Comparison of ENCODE assay signal across 24 mouse cellular contexts in genomic region chr15:49154026-49154425, GRCm38 (mm10).
A peak's percentile ranks its signal among the peaks of the same experiment; 100 is the strongest.
DNase-seq lines count a peak whose midpoint lies in the region; ATAC-seq and TF ChIP-seq lines count a peak whose summit lies in the region.
"Had no signal": no experiment of that assay in that cellular context is flagged by ENCODE, and none has a peak within 500 bp of the region (broad histone marks: within the 10 kb centered on the region; RNA-seq: fewer than 3 reads in every experiment).

No protein-coding gene starts in this region.

- DNase-seq in ES-CJ7 (ENCODE audit: low read depth, low spot score) (peak; percentile 6), R1 (ENCODE audit: low read depth, low spot score) (peak; percentile 85), ZHBTc4 (ENCODE audit: low read depth, low spot score) (peak; percentile 50)
- no peak for DNase-seq in lung, postnatal 0 days (ENCODE audit: low spot score)
- DNase-seq in urinary bladder, adult 18-20 months (ENCODE audit: low spot score in 2 of 2): no peak
- DNase-seq in adrenal gland, postnatal 14 days: no peak
- DNase-seq: adrenal gland, adult 2 months; adrenal gland, adult 8-10 months; adrenal gland, postnatal 10 days; adrenal gland, postnatal 25 days; adrenal gland, postnatal 36 days; B cell, adult 2 months; cerebellum, adult 11 months; cerebellum, adult 11-12 months; cerebellum, adult 18-20 months; cerebellum, adult 2 months; cerebellum, adult 8-10 months; cerebellum, adult 9-10 months; cerebellum, adult 9-11 months had no signal

- TF ChIP-seq EP300 in lung, postnatal 0 days (IDR thresholded peaks at IDR 0.05): no peak

- H3K27ac ChIP-seq in lung, postnatal 0 days (ENCODE audit: low read length): no peak overlapping the region

- H3K27me3 ChIP-seq in lung, postnatal 0 days (replicated peaks; ENCODE audit: insufficient read depth, low read length): no peaks in the 10 kb centered on the region
- H3K27me3 ChIP-seq: CH12.LX, Patski had no signal

- TF ChIP-seq CTCF in lung, postnatal 0 days (IDR thresholded peaks at IDR 0.05): no peak

- H3K9me3 ChIP-seq in lung, postnatal 0 days (ENCODE audit: low read length): no peaks in the 10 kb centered on the region

- H3K4me2 ChIP-seq in lung, postnatal 0 days (replicated peaks; ENCODE audit: low read depth, low read length): no peak overlapping the region

- H3K36me3 ChIP-seq in lung, postnatal 0 days (ENCODE audit: insufficient read depth, low read length): no peaks in the 10 kb centered on the region
- H3K36me3 ChIP-seq: G1E had no signal

- H3K4me1 ChIP-seq in lung, postnatal 0 days (ENCODE audit: insufficient read depth, low read depth, low read length): no peaks in the 10 kb centered on the region

- no peak overlapping the region for H3K9ac ChIP-seq in lung, postnatal 0 days (replicated peaks; ENCODE audit: low read depth)

- 66% methylated on average over 5 of the region's 5 CpGs for WGBS in lung, postnatal 0 days

- no peak overlapping the region for H3K4me3 ChIP-seq in lung, postnatal 0 days (ENCODE audit: low read depth, low read length)

- no peak for ATAC-seq in lung, postnatal 0 days
- ATAC-seq: activated CD4-positive, CD25-positive, alpha-beta regulatory T cell, adult 4 months; CD4-positive, CD25-positive, alpha-beta regulatory T cell, adult 4 months; Patski had no signal

Comparison
In these comparisons a context has a peak if more than half of its experiments do, and no peak if none do; other contexts are left out.
1. DNase-seq: peak in ES-CJ7 (single experiment), R1 (single experiment) and ZHBTc4 (single experiment); none in lung, postnatal 0 days (single experiment), urinary bladder, adult 18-20 months (0 of 2) and adrenal gland, postnatal 14 days (single experiment).